Mouse (Mus musculus) G1E (cell line): Measurements from ENCODE around the gene Dnmt3a. TPM values are rescaled to one million over a fixed set of nuclear protein-coding genes. Genes with fewer than 3 reads are reported as not detected.

Experiments
- ATAC-seq: 2 replicates; pipeline ENCODE4 v1.8.0; 2016; ENCODE audit warnings: mild to moderate bottlenecking; ENCODE audit not compliant: insufficient number of reproducible peaks, poor library complexity, low FRiP score, severe bottlenecking; ENCODE audit errors: extremely low read depth
- DNase-seq: peaks from one replicate; pipeline ENCODE4 v3.0.0; 2012; ENCODE audit warnings: low spot score
- H3K27me3 ChIP-seq: 2 replicates; pipeline ENCODE4 v1.6.1; 2012; ENCODE audit warnings: mild to moderate bottlenecking, low read length, inconsistent platforms; ENCODE audit not compliant: insufficient read depth
- H3K36me3 ChIP-seq: replicated peaks from 2 replicates; pipeline ENCODE3; 2012; ENCODE audit warnings: mild to moderate bottlenecking, inconsistent platforms
- H3K4me1 ChIP-seq: 2 replicates; pipeline ENCODE4 v1.6.1; 2012; ENCODE audit warnings: low read depth, low read length, inconsistent platforms, mixed read lengths; ENCODE audit not compliant: insufficient read depth
- H3K4me3 ChIP-seq: 2 replicates; pipeline ENCODE4 v1.5.1; 2012; ENCODE audit warnings: low read depth, mild to moderate bottlenecking, inconsistent platforms, low read length, moderate library complexity, mixed read lengths
- H3K9me3 ChIP-seq: replicated peaks from 2 replicates; pipeline ENCODE4 v1.6.1; 2012; ENCODE audit warnings: inconsistent platforms
- CTCF ChIP-seq: IDR thresholded peaks from 2 replicates; pipeline ENCODE4 v1.5.1; 2012; ENCODE audit warnings: low read depth, low read length, inconsistent platforms, mixed read lengths
- GATA1 ChIP-seq: IDR thresholded peaks from 2 replicates; pipeline ENCODE4 v1.6.1; 2012; ENCODE audit warnings: borderline replicate concordance, low read length, inconsistent platforms, mixed read lengths
- GATA2 ChIP-seq: IDR thresholded peaks from 2 replicates; pipeline ENCODE4 v1.6.1; 2012; ENCODE audit warnings: low read depth, low read length, inconsistent platforms, borderline replicate concordance
- POLR2AphosphoS5 ChIP-seq: IDR thresholded peaks from 2 replicates; pipeline ENCODE4 v1.6.1; 2012; ENCODE audit warnings: low read depth, low read length, inconsistent platforms; ENCODE audit not compliant: insufficient replicate concordance
- TAL1 ChIP-seq: conservative IDR thresholded peaks from 2 replicates; pipeline ENCODE4 v1.6.1; 2012; ENCODE audit warnings: low read depth, low read length, inconsistent platforms, mixed read lengths
- polyA plus RNA-seq: library from polyadenylated mRNA; stranded (reverse); fragments of >175 nt; gene quantifications from 2 replicates; pipeline ENCODE4 v1.2.3, GENCODE M21; 2012
- total RNA-seq, 2 experiments: library from RNA; stranded (forward) in 1 of 2; stranded (reverse) in 1 of 2; fragments of 200-1000 nt in 1 of 2; fragments of >200 nt in 1 of 2; fragmentation: Nextera tagmentation in 1 of 2; gene quantifications; 2 replicates each; pipeline ENCODE4 v1.2.3; 2014 to 2017

Gene Dnmt3a
- total and polyA plus RNA-seq, 3 experiments: 0.05 to 1.1 TPM; not detected in 1

- ATAC-seq: no peak
Measured at GRCm38 (mm10) chr12:3764191-3764804, 41.5 kb upstream of the Dnmt3a start.

DNA sequence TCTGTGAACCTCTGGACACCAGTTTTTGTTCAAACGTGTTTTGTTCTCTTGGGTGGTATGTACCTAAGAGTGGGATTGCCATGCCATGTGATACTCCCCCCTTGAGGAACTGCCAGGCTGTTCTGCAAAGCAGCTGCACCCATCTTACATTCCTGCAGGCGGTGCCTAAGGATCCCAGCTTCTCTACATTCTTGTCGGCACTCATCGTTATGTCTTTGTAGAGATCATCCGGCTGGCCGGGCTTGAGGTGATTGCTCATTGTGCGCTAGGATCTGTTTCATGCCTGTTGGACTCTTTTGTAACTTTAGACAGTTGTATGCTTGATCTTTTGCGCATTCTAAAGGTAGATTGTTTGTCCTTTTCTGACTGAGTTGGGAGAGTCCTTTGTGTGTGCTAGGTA is 38.4 kb upstream of the Dnmt3a start:
- TF ChIP-seq CTCF (no peak), TAL1 (no peak), GATA1 (no peak), POLR2AphosphoS5 (no peak), GATA2 (no peak)
- H3K9me3 ChIP-seq: no peaks in the 10 kb centered on the region
- ATAC-seq (no peak), DNase-seq (no peak)
- no peaks in the 10 kb centered on the region for H3K36me3 ChIP-seq
- no peaks in the 10 kb centered on the region for H3K4me1 ChIP-seq
- no peak overlapping the region for H3K4me3 ChIP-seq
- H3K27me3 ChIP-seq: no peaks in the 10 kb centered on the region

More at GRCm38 (mm10) chr12:3764191-3764804, 41.5 kb upstream of the Dnmt3a start:
- Histone ChIP-seq H3K9me3 (no peaks in the 10 kb centered on the region), H3K27me3 (no peaks in the 10 kb centered on the region), H3K4me3 (no peak overlapping the region), H3K36me3 (no peaks in the 10 kb centered on the region), H3K4me1 (peaks cover 7% of the 10 kb centered on the region)
- DNase-seq: no peak
- TF ChIP-seq GATA2: no peak
- no peak for TF ChIP-seq CTCF
- no peak for TF ChIP-seq POLR2AphosphoS5
- TF ChIP-seq GATA1: no peak
- no peak for TF ChIP-seq TAL1

GRCm38 (mm10) chr12:3768391-3768790 is 37.4 kb upstream of the Dnmt3a start:
- Histone ChIP-seq H3K9me3 (no peaks in the 10 kb centered on the region), H3K4me3 (no peak overlapping the region), H3K4me1 (no peaks in the 10 kb centered on the region), H3K27me3 (0 out of 2 replicates have a peak, but pooled peaks cover 3% of the 10 kb centered on the region), H3K36me3 (no peaks in the 10 kb centered on the region)
- TF ChIP-seq POLR2AphosphoS5: no peak
- TF ChIP-seq CTCF: no peak
- TF ChIP-seq TAL1: no peak
- ATAC-seq (no peak), DNase-seq (no peak)

GRCm38 (mm10) chr12:3770546-3770945 is 35.3 kb upstream of the Dnmt3a start:
- TF ChIP-seq POLR2AphosphoS5 (no peak), GATA2 (no peak)

GRCm38 (mm10) chr12:3771080-3771479 is 34.7 kb upstream of the Dnmt3a start:
- no peak for ATAC-seq

More at GRCm38 (mm10) chr12:3770546-3770945, 35.3 kb upstream of the Dnmt3a start:
- Histone ChIP-seq H3K4me1 (no peaks in the 10 kb centered on the region), H3K27me3 (0 out of 2 replicates have a peak, but pooled peaks cover 3% of the 10 kb centered on the region), H3K4me3 (no peak overlapping the region), H3K9me3 (no peaks in the 10 kb centered on the region), H3K36me3 (no peaks in the 10 kb centered on the region)
- no peak for ATAC-seq
- no peak for DNase-seq

DNA sequence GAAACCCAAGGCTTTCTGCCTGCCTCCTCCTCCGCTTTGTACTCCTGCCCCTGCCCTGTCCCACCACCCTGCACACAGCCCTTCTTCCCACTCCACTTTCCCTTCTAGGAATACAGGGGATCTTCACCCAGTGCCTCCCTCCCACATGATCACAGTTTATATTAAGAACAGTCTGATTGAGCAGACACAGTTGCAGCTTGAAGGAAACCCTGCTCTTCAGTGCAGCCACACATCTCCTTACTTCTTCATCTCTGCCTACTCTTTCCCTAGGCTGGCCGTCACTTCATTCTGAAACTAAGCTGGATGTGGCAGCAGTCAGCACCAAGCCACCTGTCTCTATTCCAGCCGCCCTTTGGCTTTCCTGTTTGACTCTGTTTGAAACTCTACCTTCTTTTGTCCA is 32.2 kb upstream of the Dnmt3a start:
- no peak for ATAC-seq
- no peak for TF ChIP-seq GATA1
- no peak for TF ChIP-seq CTCF
- TF ChIP-seq GATA2: no peak
- TF ChIP-seq POLR2AphosphoS5: no peak
- Histone ChIP-seq H3K4me3 (no peak overlapping the region), H3K4me1 (no peaks in the 10 kb centered on the region), H3K36me3 (no peaks in the 10 kb centered on the region), H3K9me3 (no peaks in the 10 kb centered on the region), H3K27me3 (0 out of 2 replicates have a peak, but pooled peaks cover 6% of the 10 kb centered on the region)
- DNase-seq: no peak

More at GRCm38 (mm10) chr12:3771080-3771479, 34.7 kb upstream of the Dnmt3a start:
- Histone ChIP-seq H3K36me3 (no peaks in the 10 kb centered on the region), H3K4me1 (no peaks in the 10 kb centered on the region), H3K27me3 (0 out of 2 replicates have a peak, but pooled peaks cover 3% of the 10 kb centered on the region), H3K9me3 (no peaks in the 10 kb centered on the region), H3K4me3 (no peak overlapping the region)
- no peak for DNase-seq
- TF ChIP-seq GATA1 (no peak), POLR2AphosphoS5 (no peak), TAL1 (no peak), GATA2 (no peak), CTCF (no peak)
